Mouse (Mus musculus): ENCODE measurements around the gene Susd6.
A peak's percentile ranks its signal among the peaks of the same experiment; 100 is the strongest.
"Not testable (repeated sequence)": the region's sequence is repeated elsewhere in the genome, so short reads cannot be mapped to it uniquely, and the experiment has no call there.

The Susd6 gene

DNA sequence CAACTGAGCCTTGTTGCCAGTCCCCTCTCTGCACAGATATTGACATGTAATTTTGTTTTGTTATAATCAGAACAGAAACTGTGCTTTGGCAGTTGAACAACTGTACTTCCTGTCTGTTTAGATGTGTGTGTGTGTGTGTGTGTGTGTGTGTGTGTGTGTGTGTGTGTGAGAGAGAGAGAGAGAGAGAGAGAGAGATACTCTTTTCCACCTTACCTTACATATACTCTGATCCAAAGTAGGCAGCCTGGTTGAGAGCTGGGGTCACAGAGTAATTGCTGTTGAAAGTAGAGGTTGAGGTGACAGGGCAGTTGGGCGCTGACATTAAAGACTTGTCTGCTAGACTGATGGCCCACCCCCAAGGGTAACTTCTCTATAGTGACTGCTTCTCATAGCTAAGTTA lies 25.0 kb downstream of the Susd6 start:
- DNase-seq, result no peak

DNA sequence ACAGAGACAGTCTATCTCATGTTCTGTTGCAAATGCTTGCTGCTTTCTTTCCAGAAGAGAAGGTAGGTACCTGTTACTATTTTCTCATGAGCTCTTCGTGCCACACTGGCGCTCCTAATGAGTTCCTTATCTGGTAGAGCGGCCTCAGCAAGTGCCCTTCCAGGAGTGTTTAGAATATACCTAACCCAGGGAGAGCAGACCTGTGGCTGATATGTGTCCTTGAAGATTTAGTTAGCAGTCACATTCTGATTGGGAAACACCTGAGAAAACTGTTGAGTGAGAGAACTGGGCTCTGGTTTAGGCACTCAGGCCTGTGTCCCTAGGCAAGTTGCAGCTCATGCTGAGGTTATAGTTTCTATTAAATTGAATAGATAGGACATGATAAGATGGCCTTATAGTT lies 25.6 kb downstream of the Susd6 start:
- DNase-seq, result no peak

DNA sequence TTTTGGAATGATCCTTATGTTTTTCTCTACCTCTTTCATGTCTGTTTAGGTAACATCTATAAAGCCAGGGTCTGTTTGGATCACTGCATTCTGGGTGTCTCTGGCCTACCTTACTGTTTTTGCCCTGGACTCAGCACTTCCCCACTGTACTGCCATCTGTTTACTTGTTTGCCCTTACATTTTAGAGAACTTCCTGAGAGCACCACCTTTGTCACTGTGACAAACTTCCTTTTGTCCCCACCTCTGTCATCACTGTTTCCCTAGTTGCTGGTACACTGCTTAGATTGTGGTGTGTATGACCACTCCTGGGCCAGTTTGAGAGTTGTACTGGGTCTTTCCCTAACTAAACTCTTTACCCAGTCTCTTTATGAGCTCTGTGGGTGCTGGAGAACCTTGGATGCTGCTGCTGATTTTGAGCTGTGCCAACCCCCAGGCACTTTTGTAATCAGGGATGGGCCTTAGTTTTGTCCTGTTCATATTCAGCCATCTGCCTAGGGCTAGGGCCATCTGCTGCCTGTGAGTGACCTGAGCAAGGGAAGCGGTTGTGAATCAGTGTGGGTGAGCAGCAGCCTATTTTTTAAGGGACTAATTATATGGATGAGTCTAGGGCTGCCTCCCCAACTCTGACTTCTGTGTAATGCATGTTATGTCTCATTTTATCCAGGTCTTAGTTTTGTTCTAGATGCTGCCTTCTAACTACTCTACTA lies 26.2 kb downstream of the Susd6 start:
- DNase-seq, result no peak

- DNase-seq, result no peak
These were observed 27.5 kb downstream of the Susd6 start for GRCm38 (mm10) chr12:80817697-80818235.

- DNase-seq, result not testable (repeated sequence)
These were observed 28.7 kb downstream of the Susd6 start for GRCm38 (mm10) chr12:80819020-80819419.

DNA sequence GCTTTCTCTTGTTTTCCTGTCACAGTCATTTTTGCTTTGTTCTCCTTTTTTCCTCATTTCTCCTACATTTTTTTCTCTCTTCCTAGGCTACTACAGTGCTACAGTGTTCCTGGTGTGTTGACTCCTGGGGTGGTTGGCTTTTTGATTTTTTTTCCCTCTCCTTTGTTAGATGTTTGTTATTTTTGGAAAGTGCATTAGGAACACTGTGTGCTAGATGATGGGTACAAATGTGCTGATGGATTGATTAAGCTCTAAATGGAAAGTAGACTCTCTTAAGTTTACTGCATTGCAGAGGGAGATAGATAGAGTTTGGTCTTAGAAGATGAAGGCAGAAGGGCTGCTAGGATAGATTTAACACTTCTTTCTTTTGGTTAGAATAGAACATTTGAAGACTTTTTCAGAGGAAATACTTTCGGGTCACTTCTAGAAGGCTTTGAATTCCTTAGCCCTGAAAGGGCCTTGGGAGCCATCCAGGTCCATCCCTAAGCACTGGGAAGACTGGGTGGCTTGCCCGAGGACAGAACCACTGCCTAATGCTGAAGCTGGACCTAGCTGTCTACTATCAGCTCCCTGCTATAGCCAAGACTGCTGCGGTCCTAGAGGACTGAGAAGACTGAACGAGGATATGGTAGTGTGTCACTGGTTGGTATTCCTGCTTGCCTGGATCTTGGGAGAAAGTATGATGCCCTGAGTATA lies 31.1 kb downstream of the Susd6 start:
- DNase-seq, result no peak

GRCm38 (mm10) chr12:80822533-80822932 lies 32.2 kb downstream of the Susd6 start:
- no peak for DNase-seq

GRCm38 (mm10) chr12:80824202-80824601 lies 33.9 kb downstream of the Susd6 start:
- no peak for DNase-seq

- DNase-seq, result no peak
These were observed 36.1 kb downstream of the Susd6 start for GRCm38 (mm10) chr12:80826423-80826822.

GRCm38 (mm10) chr12:80827464-80828015 lies 37.2 kb downstream of the Susd6 start:
- DNase-seq, result peak; percentile 40

DNA sequence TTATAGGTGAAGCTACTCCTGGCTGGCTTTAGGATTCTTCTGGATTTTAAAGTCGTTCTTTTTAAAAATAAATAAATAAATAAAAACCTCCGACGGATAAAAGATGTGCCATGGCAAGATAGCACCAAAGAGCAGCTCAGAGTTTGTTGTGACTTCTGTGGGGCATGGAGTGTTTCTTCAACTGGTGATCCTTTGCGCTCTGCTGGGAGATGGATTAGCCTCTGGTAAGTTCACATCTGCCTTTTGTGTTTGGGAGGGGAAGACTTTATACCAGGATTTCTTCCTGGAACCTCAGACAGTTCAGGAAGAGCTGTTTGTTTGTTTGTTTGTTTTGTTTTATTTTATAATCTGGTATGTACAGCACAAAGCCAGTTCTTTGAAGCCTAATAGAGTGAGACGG lies 37.7 kb downstream of the Susd6 start:
- DNase-seq, result no peak

- DNase-seq, result no peak
These were observed 38.6 kb downstream of the Susd6 start for GRCm38 (mm10) chr12:80828951-80829350.

DNA sequence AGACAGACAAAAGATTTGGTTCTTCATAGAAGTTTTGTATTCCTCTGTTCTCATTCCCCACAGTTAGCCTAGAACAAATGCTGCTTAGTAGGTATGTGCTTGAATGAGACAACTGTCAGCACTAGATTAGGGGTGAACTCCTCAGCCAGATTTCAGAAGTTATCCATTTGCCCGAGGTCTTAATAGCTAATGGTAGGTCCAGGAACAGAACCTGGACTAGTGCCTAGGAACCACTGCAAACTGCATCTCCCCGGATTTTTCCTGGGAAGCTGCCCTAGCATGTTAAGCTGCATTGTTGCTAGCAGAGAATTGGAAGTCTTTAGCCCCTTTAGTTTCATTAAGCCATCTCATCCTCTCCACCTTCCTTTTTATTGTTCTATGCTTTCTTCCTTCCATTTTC lies 39.9 kb downstream of the Susd6 start:
- no peak for DNase-seq

DNA sequence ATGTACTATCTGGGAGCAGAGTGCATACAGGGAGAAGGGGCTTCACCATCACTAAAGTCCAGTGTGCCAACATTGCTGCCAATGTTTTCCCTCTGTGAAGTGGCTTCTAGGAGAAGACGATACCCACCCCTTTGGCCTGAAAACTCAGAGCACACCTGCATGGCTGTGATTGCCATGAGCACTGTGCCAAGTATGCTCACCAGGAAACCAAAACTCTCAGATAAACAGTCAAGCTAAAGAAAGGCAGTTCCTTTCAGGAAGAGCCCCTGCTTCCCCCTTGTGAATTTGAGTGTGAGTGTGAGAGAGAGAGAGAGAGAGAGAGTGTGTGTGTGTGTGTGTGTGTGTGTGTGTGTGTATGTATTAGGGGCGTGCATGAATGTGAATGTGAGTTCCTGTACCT lies 40.5 kb downstream of the Susd6 start:
- DNase-seq, result no peak

DNA sequence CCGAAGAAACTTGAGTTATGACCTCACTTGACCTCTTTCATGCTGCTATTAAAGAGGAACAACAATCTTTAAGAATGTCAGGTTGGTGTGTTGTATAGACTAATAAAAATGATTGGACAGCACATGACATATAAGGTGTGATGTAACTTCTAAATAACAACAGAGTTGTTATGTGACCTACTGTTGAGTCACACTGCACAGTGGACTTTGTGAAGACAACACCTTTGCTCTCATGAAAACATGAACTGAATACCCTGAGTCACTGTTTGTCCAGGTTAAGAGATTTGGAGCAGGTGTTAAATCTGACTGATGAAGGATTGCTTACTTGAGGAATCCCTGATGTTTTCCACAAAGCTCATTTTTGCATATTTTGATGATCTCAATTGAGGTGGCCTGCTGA lies 42.0 kb downstream of the Susd6 start:
- DNase-seq, result no peak

GRCm38 (mm10) chr12:80833541-80833940 lies 43.2 kb downstream of the Susd6 start:
- DNase-seq, result no peak

- no peak for DNase-seq
These were observed 44.0 kb downstream of the Susd6 start for GRCm38 (mm10) chr12:80834156-80834900.

DNA sequence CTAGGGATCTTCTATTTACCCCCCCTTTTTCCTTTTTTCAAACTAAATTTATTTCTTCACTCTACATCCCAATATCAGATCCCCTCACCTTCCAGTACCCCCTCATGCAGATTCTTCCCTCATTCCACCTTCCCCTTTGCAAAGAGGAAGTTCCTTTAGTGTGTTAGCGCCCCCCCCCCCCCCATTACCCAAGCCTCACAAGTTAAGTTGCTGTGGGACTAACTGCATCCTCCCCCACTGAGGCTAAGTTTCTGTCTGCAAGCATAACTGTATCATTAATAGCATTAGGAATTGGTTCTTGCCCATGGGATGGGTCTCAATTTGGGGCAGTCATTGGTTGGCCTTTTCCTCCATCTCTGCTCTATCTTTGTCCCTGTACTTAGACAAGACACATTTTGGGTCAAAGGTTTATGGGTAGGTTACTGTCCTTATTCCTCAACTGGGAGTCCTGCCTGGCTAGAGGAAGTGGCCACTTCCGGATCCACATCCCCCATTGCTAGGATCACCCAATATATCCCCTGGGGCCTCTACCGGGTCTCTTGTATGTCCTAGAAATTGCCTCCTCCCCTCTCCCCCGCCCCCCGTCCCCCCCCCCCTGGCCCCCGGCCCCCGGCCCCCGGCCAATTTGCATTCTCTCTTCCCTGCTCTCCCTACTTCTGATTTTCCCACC lies 44.7 kb downstream of the Susd6 start:
- no peak for DNase-seq

GRCm38 (mm10) chr12:80837614-80838013 lies 47.3 kb downstream of the Susd6 start:
- no peak for DNase-seq

DNA sequence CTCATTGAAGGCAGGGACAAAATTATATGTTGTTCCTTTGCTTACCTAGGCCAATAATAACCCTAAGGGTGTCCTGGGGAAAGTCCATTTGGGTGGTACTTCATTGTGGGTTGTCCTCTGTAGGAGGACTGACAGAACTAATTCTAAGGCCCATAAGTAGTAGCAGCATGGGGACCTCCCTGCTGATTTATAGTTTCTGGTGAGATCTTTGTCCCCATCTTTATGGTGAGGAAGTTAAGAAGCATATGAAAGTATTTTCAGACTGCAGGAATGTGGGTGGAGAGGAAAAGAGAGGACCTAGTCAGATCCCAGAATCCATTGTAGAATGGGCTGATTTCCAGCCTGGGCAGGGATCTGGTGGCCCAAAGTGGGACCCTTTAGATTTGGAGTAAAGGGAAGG lies 48.0 kb downstream of the Susd6 start:
- DNase-seq, result no peak

- DNase-seq, result no peak
These were observed 48.5 kb downstream of the Susd6 start for GRCm38 (mm10) chr12:80838787-80839186.

DNA sequence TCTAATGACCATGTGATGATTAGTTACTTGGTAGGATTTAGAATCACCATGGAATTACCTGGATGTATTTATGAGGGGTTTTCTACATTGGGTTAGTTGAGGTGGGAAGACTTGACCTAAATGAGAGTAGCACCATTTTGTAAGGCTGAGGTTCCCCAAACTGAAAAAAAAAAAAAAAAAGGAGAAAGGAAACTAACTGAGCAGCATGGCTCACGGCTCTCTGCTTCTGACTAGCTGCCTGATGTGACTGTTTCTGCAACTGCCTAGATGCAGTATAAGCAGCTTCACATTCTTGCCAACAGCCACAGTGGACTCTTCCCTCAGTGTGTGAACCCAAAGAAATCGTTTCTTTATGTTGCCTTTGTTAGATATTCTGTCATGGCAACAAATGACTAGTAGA lies 49.3 kb downstream of the Susd6 start:
- DNase-seq, result no peak

GRCm38 (mm10) chr12:80841618-80842017 lies 51.3 kb downstream of the Susd6 start:
- DNase-seq, result no peak

Data from right cerebral cortex, postnatal 25 days (tissue).